Mouse (Mus musculus) ES-E14 (cell line): ENCODE measurements around the gene Actr5. TPM values are rescaled to one million over a fixed set of nuclear protein-coding genes. Genes with fewer than 3 reads are reported as not detected.

ENCODE experiments used
- DNase-seq: peaks from one replicate; pipeline ENCODE4 v3.0.0-alpha.2; 2013; ENCODE audit warnings: low read depth, low spot score
- H3K27ac ChIP-seq: 2 replicates; pipeline ENCODE4 v1.5.1; 2012; ENCODE audit warnings: low read depth, mild to moderate bottlenecking, low read length, moderate library complexity, mixed read lengths; ENCODE audit not compliant: poor library complexity, insufficient read depth, severe bottlenecking
- H3K36me3 ChIP-seq: 2 replicates; pipeline ENCODE4 v1.6.1; 2012; ENCODE audit warnings: mild to moderate bottlenecking, low read length, moderate library complexity, mixed read lengths; ENCODE audit not compliant: control insufficient read depth, poor library complexity, insufficient read depth, severe bottlenecking
- H3K4me1 ChIP-seq, 2 experiments: fragments of 150-350 bp in 1 of 2; sonication (generic) in 1 of 2; 2 replicates each; pipeline ENCODE4 v1.6.1; 2012; ENCODE audit warnings: low read length in 2 of 2, mild to moderate bottlenecking in 1 of 2, mixed read lengths in 1 of 2; ENCODE audit not compliant: control insufficient read depth in 2 of 2, insufficient read depth in 2 of 2, poor library complexity in 1 of 2
- H3K4me3 ChIP-seq, 2 experiments: fragments of 150-350 bp in 1 of 2; sonication (generic) in 1 of 2; 2 replicates each; pipeline ENCODE4 v1.5.1; 2012; ENCODE audit warnings: low read length in 2 of 2, low read depth in 1 of 2, mild to moderate bottlenecking in 1 of 2, mixed read lengths in 1 of 2; ENCODE audit not compliant: insufficient read depth in 1 of 2, poor library complexity in 1 of 2, severe bottlenecking in 1 of 2
- H3K9ac ChIP-seq: 2 replicates; pipeline ENCODE4 v1.6.1; 2012; ENCODE audit warnings: low read depth, mild to moderate bottlenecking, low read length, mixed read lengths; ENCODE audit not compliant: poor library complexity, insufficient read depth, severe bottlenecking
- H3K9me3 ChIP-seq: fragments of 150-350 bp; sonication (generic); 2 replicates; pipeline ENCODE4 v1.6.1; 2012; ENCODE audit warnings: low read depth, mild to moderate bottlenecking, low read length; ENCODE audit not compliant: control insufficient read depth, insufficient read depth
- CHD2 ChIP-seq: IDR thresholded peaks from 2 replicates; pipeline ENCODE4 v1.6.1; 2014; ENCODE audit warnings: mild to moderate bottlenecking, low read depth, low read length, inconsistent platforms
- HCFC1 ChIP-seq: IDR thresholded peaks from 2 replicates; pipeline ENCODE4 v1.6.1; 2012; ENCODE audit warnings: low read length, inconsistent platforms, borderline replicate concordance; ENCODE audit not compliant: insufficient read depth
- MAFK ChIP-seq: IDR thresholded peaks from 2 replicates; pipeline ENCODE4 v1.6.1; 2014; ENCODE audit warnings: mild to moderate bottlenecking, low read depth, low read length, inconsistent platforms; ENCODE audit not compliant: insufficient read depth
- ZC3H11A ChIP-seq: IDR thresholded peaks from 2 replicates; pipeline ENCODE4 v1.6.1; 2012; ENCODE audit warnings: low read depth, mild to moderate bottlenecking, inconsistent platforms, low read length, borderline replicate concordance
- ZNF384 ChIP-seq: IDR thresholded peaks from 2 replicates; pipeline ENCODE4 v1.6.1; 2012; ENCODE audit warnings: low read depth, low read length, inconsistent platforms
- in situ Hi-C, 2 experiments: fragments of 600-800 bp; cut with MboI; formaldehyde crosslinking; loops; one replicate each; pipeline ENCODE4 v1.15.1; 2025; ENCODE audit warnings: low sequenced_read_pairs in 2 of 2, inconsistent platforms in 1 of 2; ENCODE audit not compliant: unreplicated experiment in 2 of 2
- total RNA-seq: library from RNA; depleted of rRNA; stranded (reverse); fragments of 300-350 nt; gene quantifications from 2 replicates; pipeline ENCODE4 v1.2.3, GENCODE M21; 2012

Actr5 gene
- total RNA-seq, 1 experiment = 11.5 TPM

DNA sequence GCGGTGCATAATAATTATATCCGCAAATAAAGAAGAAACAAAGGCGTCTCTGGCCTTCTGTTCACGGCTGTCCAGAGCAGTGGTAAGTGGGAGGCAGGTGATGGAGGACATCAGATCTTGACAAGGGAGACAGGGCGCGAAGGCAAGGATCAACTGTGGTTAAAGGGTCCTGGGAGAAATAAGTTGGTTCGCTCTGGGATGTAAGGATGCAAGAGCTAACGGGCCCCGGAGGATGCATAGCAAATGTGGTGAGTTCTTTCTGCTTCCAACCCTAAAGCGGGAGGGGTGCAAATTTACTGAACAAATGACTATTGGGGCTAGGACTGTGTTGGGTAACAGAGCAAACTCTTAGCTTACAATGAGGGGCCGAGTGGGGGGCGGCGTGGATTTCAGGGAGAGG is 9.0 kb upstream of the Actr5 start:
- Histone ChIP-seq H3K9ac (no peak overlapping the region), H3K27ac (no peak overlapping the region), H3K4me3 (peak overlapping the region in 1 of 2 experiments; percentile 1; a peak in 1 of 4 replicates), H3K9me3 (no peaks in the 10 kb centered on the region), H3K36me3 (no peaks in the 10 kb centered on the region), H3K4me1 (peaks cover 0 to 25% of the 10 kb centered on the region in 2 experiments; a peak in 2 of 4 replicates)
- in situ Hi-C loops = no loop called here
- no peak for DNase-seq
- TF ChIP-seq ZC3H11A (no peak), ZNF384 (no peak), CHD2 (no peak), MAFK (no peak), HCFC1 (no peak)

GRCm38 (mm10) chr2:158616296-158616695 is 8.4 kb upstream of the Actr5 start:
- no peaks in the 10 kb centered on the region for H3K9me3 ChIP-seq
- TF ChIP-seq CHD2 (no peak), MAFK (no peak), HCFC1 (no peak), ZC3H11A (no peak), ZNF384 (no peak)
- H3K4me3 ChIP-seq = peak overlapping the region; percentile 26 to 47; a peak in 3 of 4 replicates
- no peaks in the 10 kb centered on the region for H3K36me3 ChIP-seq
- no peak overlapping the region for H3K27ac ChIP-seq
- in situ Hi-C loops = no loop called here
- DNase-seq = no peak
- H3K4me1 ChIP-seq = peaks cover 0 to 21% of the 10 kb centered on the region in 2 experiments; a peak in 2 of 4 replicates
- no peak overlapping the region; the same call in 1 of the 2 replicates for H3K9ac ChIP-seq

DNA sequence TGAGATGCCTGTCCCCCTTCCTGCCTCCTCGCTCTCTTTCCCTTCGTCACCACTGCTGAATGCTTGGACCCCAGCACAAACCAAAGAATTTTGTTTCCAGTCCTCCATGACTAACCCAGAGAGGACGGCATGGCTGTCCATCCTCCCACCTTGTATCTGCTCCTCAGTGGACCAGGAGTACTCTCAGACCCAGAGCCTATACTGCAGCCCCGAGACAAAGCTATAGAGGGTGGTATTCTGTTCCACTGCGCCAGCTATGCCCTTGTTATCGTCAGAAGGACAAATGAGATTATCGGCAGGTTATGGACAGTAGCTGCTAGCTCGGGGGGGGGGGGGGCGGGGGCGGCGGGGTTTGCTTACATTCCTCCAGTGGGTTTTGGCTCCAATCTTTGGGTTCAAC is 7.9 kb upstream of the Actr5 start:
- H3K36me3 ChIP-seq = no peaks in the 10 kb centered on the region
- in situ Hi-C loops = no loop called here
- peak overlapping the region in 1 of 2 experiments; percentile 18; a peak in 1 of 4 replicates for H3K4me3 ChIP-seq
- DNase-seq = no peak
- no peak overlapping the region for H3K9ac ChIP-seq
- no peaks in the 10 kb centered on the region for H3K9me3 ChIP-seq
- no peak overlapping the region for H3K27ac ChIP-seq
- H3K4me1 ChIP-seq = peaks cover 0 to 19% of the 10 kb centered on the region in 2 experiments; a peak in 2 of 4 replicates
- TF ChIP-seq CHD2 (no peak), ZC3H11A (no peak), ZNF384 (no peak), HCFC1 (no peak), MAFK (no peak)

- TF ChIP-seq ZC3H11A (no peak), MAFK (no peak), HCFC1 (no peak), ZNF384 (no peak), CHD2 (no peak)
- Histone ChIP-seq H3K36me3 (peaks cover 8% of the 10 kb centered on the region), H3K4me1 (peaks cover 0 to 1% of the 10 kb centered on the region in 2 experiments; a peak in 1 of 4 replicates), H3K27ac (no peak overlapping the region), H3K9me3 (no peaks in the 10 kb centered on the region), H3K4me3 (peak overlapping the region; percentile 80 to 100), H3K9ac (peak overlapping the region; percentile 80)
- in situ Hi-C loops = loop anchor here (5.0 to 10.0 kb wide), 2 partner anchors 78 to 80 kb away; no protein-coding TSS in a partner anchor
- no peak for DNase-seq
These were observed 543 bp downstream of the Actr5 start for GRCm38 (mm10) chr2:158625231-158625630.
